Mouse (Mus musculus): ENCODE data around the gene Ndufs2. TPM values are rescaled to one million over a fixed set of nuclear protein-coding genes. Genes with fewer than 3 reads are reported as not detected.

Ndufs2 gene
- polyA plus RNA-seq, 1 experiment from 2014 or later = 244 TPM

DNA sequence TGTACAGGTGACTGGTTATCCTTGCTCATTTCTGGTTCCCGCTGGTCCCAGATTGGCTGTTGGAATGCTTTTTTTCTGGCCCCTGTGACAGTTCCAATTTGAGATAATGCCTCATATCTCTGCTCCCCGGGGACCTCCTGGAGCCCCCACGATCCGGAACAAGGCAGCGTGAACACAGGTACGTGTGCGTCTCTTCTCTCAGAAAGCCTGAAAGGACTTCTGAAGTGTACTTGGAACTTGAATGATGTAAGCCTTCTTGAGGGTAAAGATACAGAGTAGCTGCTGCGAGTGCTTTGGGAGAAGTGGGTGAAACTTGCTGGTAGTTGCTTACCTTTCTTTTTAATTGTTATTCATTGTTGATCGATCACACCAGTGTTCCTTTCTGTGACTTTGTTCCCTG, 20.0 kb upstream of the Ndufs2 start:
- H3K36me3 ChIP-seq (ENCODE audit: insufficient read depth) = peaks cover 43% of the 10 kb centered on the region
- no peaks in the 10 kb centered on the region for H3K27me3 ChIP-seq (ENCODE audit: insufficient read depth, low read length)
- peaks cover 5% of the 10 kb centered on the region; the same call in 1 of the 2 replicates for H3K4me1 ChIP-seq (ENCODE audit: insufficient read depth)
- WGBS = 34% methylated on average over 9 of the region's 9 CpGs
- peak overlapping the region; percentile 79 for H3K9ac ChIP-seq
- no peak for TF ChIP-seq CTCF (IDR thresholded peaks at IDR 0.05; ENCODE audit: low read depth)
- H3K9me3 ChIP-seq (ENCODE audit: low read depth, low read length) = no peaks in the 10 kb centered on the region
- no peak for ATAC-seq (ENCODE audit: insufficient read depth)
- DNase-seq = peak; percentile 31
- peak overlapping the region; percentile 96 for H3K4me2 ChIP-seq
- H3K27ac ChIP-seq (ENCODE audit: low read depth) = peak overlapping the region; percentile 74; the same call in 1 of the 2 replicates
- H3K4me3 ChIP-seq (ENCODE audit: low read depth, low read length) = peak overlapping the region; percentile 90

GRCm38 (mm10) chr1:171270573-171270900, 19.3 kb upstream of the Ndufs2 start:
- no peaks in the 10 kb centered on the region for H3K9me3 ChIP-seq (ENCODE audit: low read depth, low read length)
- no peaks in the 10 kb centered on the region for H3K27me3 ChIP-seq (ENCODE audit: insufficient read depth, low read length)
- 0% methylated on average over 19 of the region's 19 CpGs for WGBS
- ATAC-seq (ENCODE audit: insufficient read depth) (peak; percentile 73), DNase-seq (peak; percentile 62)
- H3K4me3 ChIP-seq (ENCODE audit: low read depth, low read length) = peak overlapping the region; percentile 90
- peak overlapping the region; percentile 79 for H3K9ac ChIP-seq
- H3K27ac ChIP-seq (ENCODE audit: low read depth) = peak overlapping the region; percentile 74
- TF ChIP-seq CTCF (IDR thresholded peaks at IDR 0.05; ENCODE audit: low read depth) = no peak
- peaks cover 37% of the 10 kb centered on the region for H3K36me3 ChIP-seq (ENCODE audit: insufficient read depth)
- peaks cover 5% of the 10 kb centered on the region; the same call in 1 of the 2 replicates for H3K4me1 ChIP-seq (ENCODE audit: insufficient read depth)
- peak overlapping the region; percentile 96 for H3K4me2 ChIP-seq

DNA sequence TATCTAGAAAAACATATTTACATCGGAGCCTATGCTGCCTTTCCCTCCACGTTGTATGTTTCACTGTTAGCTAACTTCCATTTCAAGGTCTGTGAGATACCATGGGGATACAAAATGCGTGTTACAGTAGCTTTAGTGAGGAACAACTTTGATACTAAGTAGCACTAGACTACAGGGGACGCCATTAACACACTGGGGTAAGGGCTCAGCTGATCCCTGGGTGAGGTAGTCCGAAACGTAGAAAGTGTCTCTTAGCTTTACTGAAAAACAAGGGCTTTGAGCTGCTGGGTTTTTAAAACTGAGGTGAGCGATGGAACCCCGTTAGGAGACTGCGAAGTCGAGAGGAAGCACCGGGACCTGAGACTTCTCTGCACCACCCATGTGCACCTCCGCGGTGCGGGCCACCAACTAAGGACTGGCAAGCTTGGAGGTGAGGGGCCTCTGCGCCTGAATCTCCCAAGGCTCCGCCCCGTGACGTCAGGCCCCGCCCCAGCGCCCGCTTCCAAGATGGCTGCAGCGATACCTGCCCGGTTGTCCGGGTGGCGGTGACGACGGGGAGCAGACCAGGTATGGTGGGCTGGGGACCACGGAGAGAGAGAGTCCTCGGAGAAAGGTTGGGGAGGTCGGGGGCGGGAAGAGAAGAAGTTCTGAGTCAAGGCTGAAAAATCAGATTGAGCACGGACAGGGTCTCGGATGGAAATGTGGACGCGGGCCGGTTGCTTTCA, 18.8 kb upstream of the Ndufs2 start, which contains the start of gene B4galt3:
Gene B4galt3, plus strand, starts transcription at position 481 of the 725 bp plus-strand sequence.
- H3K27ac ChIP-seq (ENCODE audit: low read depth) = peak within 1 kb of the TSS; percentile 74

GRCm38 (mm10) chr1:171268341-171268740, 17.2 kb upstream of the Ndufs2 start:
- Histone ChIP-seq H3K9ac (no peak overlapping the region), H3K9me3 (ENCODE audit: low read depth, low read length) (no peaks in the 10 kb centered on the region), H3K27ac (ENCODE audit: low read depth) (no peak overlapping the region), H3K4me1 (ENCODE audit: insufficient read depth) (peaks cover 8% of the 10 kb centered on the region; the same call in 1 of the 2 replicates), H3K27me3 (ENCODE audit: insufficient read depth, low read length) (no peaks in the 10 kb centered on the region), H3K4me2 (no peak overlapping the region), H3K4me3 (ENCODE audit: low read depth, low read length) (no peak overlapping the region), H3K36me3 (ENCODE audit: insufficient read depth) (peaks cover 15% of the 10 kb centered on the region)
- TF ChIP-seq CTCF (IDR thresholded peaks at IDR 0.05; ENCODE audit: low read depth) = no peak
- no peak for DNase-seq
- WGBS = 60% methylated on average over 1 of the region's 1 CpGs
- ATAC-seq (ENCODE audit: insufficient read depth) = no peak

More for the DNA sequence above, 18.8 kb upstream of the Ndufs2 start, which contains the start of gene B4galt3:
- Histone ChIP-seq H3K9me3 (ENCODE audit: low read depth, low read length) (no peaks in the 10 kb centered on the region), H3K4me3 (ENCODE audit: low read depth, low read length) (peak within 1 kb of the TSS; percentile 90), H3K4me1 (ENCODE audit: insufficient read depth) (peaks cover 5% of the 10 kb centered on the region; the same call in 1 of the 2 replicates), H3K36me3 (ENCODE audit: insufficient read depth) (peaks cover 31% of the 10 kb centered on the region), H3K4me2 (peak within 1 kb of the TSS; percentile 96), H3K27me3 (ENCODE audit: insufficient read depth, low read length) (no peaks in the 10 kb centered on the region), H3K9ac (peak within 1 kb of the TSS; percentile 79)
- WGBS = 3% methylated on average over 36 of the region's 36 CpGs
- peak; percentile 93 for ATAC-seq (ENCODE audit: insufficient read depth)
- no peak for TF ChIP-seq CTCF (IDR thresholded peaks at IDR 0.05; ENCODE audit: low read depth)
- DNase-seq = peak; percentile 96

- no peak for TF ChIP-seq CTCF (IDR thresholded peaks at IDR 0.05; ENCODE audit: low read depth)
- Histone ChIP-seq H3K27ac (ENCODE audit: low read depth) (no peak overlapping the region), H3K27me3 (ENCODE audit: insufficient read depth, low read length) (no peaks in the 10 kb centered on the region), H3K36me3 (ENCODE audit: insufficient read depth) (no peaks in the 10 kb centered on the region), H3K4me1 (ENCODE audit: insufficient read depth) (peaks cover 15% of the 10 kb centered on the region), H3K9ac (no peak overlapping the region), H3K4me2 (no peak overlapping the region), H3K9me3 (ENCODE audit: low read depth, low read length) (no peaks in the 10 kb centered on the region), H3K4me3 (ENCODE audit: low read depth, low read length) (no peak overlapping the region)
- DNase-seq = no peak
- WGBS = 50% methylated on average over 4 of the region's 4 CpGs
- ATAC-seq (ENCODE audit: insufficient read depth) = no peak
These were observed 15.0 kb upstream of the Ndufs2 start for GRCm38 (mm10) chr1:171265971-171266744.

- ATAC-seq (ENCODE audit: insufficient read depth) (no peak), DNase-seq (peak; percentile 61)
- H3K4me3 ChIP-seq (ENCODE audit: low read depth, low read length) = no peak overlapping the region
- TF ChIP-seq CTCF (IDR thresholded peaks at IDR 0.05; ENCODE audit: low read depth) = no peak; the same call in 1 of the 2 replicates
- H3K27me3 ChIP-seq (ENCODE audit: insufficient read depth, low read length) = no peaks in the 10 kb centered on the region
- H3K9me3 ChIP-seq (ENCODE audit: low read depth, low read length) = no peaks in the 10 kb centered on the region
- peaks cover 20% of the 10 kb centered on the region for H3K4me1 ChIP-seq (ENCODE audit: insufficient read depth)
- 70% methylated on average over 3 of the region's 3 CpGs for WGBS
- H3K9ac ChIP-seq = no peak overlapping the region
- peaks cover 5% of the 10 kb centered on the region; the same call in 1 of the 2 replicates for H3K36me3 ChIP-seq (ENCODE audit: insufficient read depth)
- H3K4me2 ChIP-seq = peak overlapping the region; percentile 62
- peak overlapping the region; percentile 90 for H3K27ac ChIP-seq (ENCODE audit: low read depth)
These were observed 12.7 kb upstream of the Ndufs2 start for GRCm38 (mm10) chr1:171263666-171264461.
